Mouse (Mus musculus): ENCODE data around the gene Cib1. TPM values are rescaled to one million over a fixed set of nuclear protein-coding genes. Genes with fewer than 3 reads are reported as not detected.

Gene Cib1
- total RNA-seq, 2 experiments from 2014 or later = 32.7 to 65.0 TPM

- ATAC-seq (replicated peaks; ENCODE audit: poor library complexity) = no peak
Observed at GRCm38 (mm10) chr7:80233799-80234198, 1.2 kb upstream of the Cib1 start.

- no peak for ATAC-seq (replicated peaks; ENCODE audit: poor library complexity)
Observed at GRCm38 (mm10) chr7:80231971-80232488, 583 bp downstream of the Cib1 start.

- ATAC-seq (replicated peaks; ENCODE audit: poor library complexity) = no peak
Observed at GRCm38 (mm10) chr7:80230196-80230595, 2.4 kb downstream of the Cib1 start.

GRCm38 (mm10) chr7:80227065-80227464, 5.5 kb downstream of the Cib1 start:
- no peak for ATAC-seq (replicated peaks; ENCODE audit: poor library complexity)

GRCm38 (mm10) chr7:80221179-80221750, 11.3 kb downstream of the Cib1 start:
- no peak for ATAC-seq (replicated peaks; ENCODE audit: poor library complexity)

GRCm38 (mm10) chr7:80220237-80220797, 12.3 kb downstream of the Cib1 start:
- ATAC-seq (replicated peaks; ENCODE audit: poor library complexity) = no peak

GRCm38 (mm10) chr7:80218666-80219065, 13.9 kb downstream of the Cib1 start:
- ATAC-seq (replicated peaks; ENCODE audit: poor library complexity) = no peak

GRCm38 (mm10) chr7:80216566-80216965, 16.0 kb downstream of the Cib1 start:
- no peak for ATAC-seq (replicated peaks; ENCODE audit: poor library complexity)

GRCm38 (mm10) chr7:80215398-80215797, 17.2 kb downstream of the Cib1 start:
- peak; percentile 92 for ATAC-seq (replicated peaks; ENCODE audit: poor library complexity)

GRCm38 (mm10) chr7:80214459-80214858, 18.2 kb downstream of the Cib1 start:
- ATAC-seq (replicated peaks; ENCODE audit: poor library complexity) = no peak

GRCm38 (mm10) chr7:80213604-80214003, 19.0 kb downstream of the Cib1 start:
- ATAC-seq (replicated peaks; ENCODE audit: poor library complexity) = no peak

GRCm38 (mm10) chr7:80210982-80211381, 21.6 kb downstream of the Cib1 start:
- no peak for ATAC-seq (replicated peaks; ENCODE audit: poor library complexity)

- ATAC-seq (replicated peaks; ENCODE audit: poor library complexity) = peak; percentile 45
Observed at GRCm38 (mm10) chr7:80209669-80210068, 22.9 kb downstream of the Cib1 start.

- peak; percentile 64 for ATAC-seq (replicated peaks; ENCODE audit: poor library complexity)
Observed at GRCm38 (mm10) chr7:80208738-80209430, 23.7 kb downstream of the Cib1 start.

- no peak for ATAC-seq (replicated peaks; ENCODE audit: poor library complexity)
Observed at GRCm38 (mm10) chr7:80208026-80208642, 24.5 kb downstream of the Cib1 start.

GRCm38 (mm10) chr7:80207314-80207731, 25.3 kb downstream of the Cib1 start:
- ATAC-seq (replicated peaks; ENCODE audit: poor library complexity) = no peak

- no peak for ATAC-seq (replicated peaks; ENCODE audit: poor library complexity)
Observed at GRCm38 (mm10) chr7:80205705-80206589, 26.7 kb downstream of the Cib1 start.

- ATAC-seq (replicated peaks; ENCODE audit: poor library complexity) = no peak
Observed at GRCm38 (mm10) chr7:80204961-80205360, 27.7 kb downstream of the Cib1 start.

- ATAC-seq (replicated peaks; ENCODE audit: poor library complexity) = no peak
Observed at GRCm38 (mm10) chr7:80204362-80204761, 28.3 kb downstream of the Cib1 start.

- peak; percentile 47 for ATAC-seq (replicated peaks; ENCODE audit: poor library complexity)
Observed at GRCm38 (mm10) chr7:80203638-80204096, 28.9 kb downstream of the Cib1 start.

GRCm38 (mm10) chr7:80202961-80203360, 29.7 kb downstream of the Cib1 start:
- no peak for ATAC-seq (replicated peaks; ENCODE audit: poor library complexity)

Data from megakaryocyte progenitor cell, adult 5-6 weeks (primary cell).